Mouse (Mus musculus) liver, embryonic 15.5 days (tissue): ENCODE measurements around the gene Zcchc18. TPM values are rescaled to one million over a fixed set of nuclear protein-coding genes. Genes with fewer than 3 reads are reported as not detected.

Source experiments
- polyA plus RNA-seq: library from polyadenylated mRNA; unstranded; fragments of >200 nt; fragmentation: Nextera tagmentation; extraction: Ambion mirVana; gene quantifications from 2 replicates; pipeline ENCODE4 v1.2.1, GENCODE M21; 2015

The Zcchc18 gene
- polyA plus RNA-seq, 1 experiment from 2014 or later, result 0.33 TPM

Other genes starting within 250 kb of the Zcchc18 start
- 174 and 179 TPM in 2 replicates for gene Morf4l2, start 249.5 kb upstream of the Zcchc18 start, polyA plus RNA-seq
- gene Glra4, start 213.0 kb upstream of the Zcchc18 start, polyA plus RNA-seq, result not detected in 2 replicates
- 0.30 and 0.46 TPM in 2 replicates for gene Plp1, start 170.5 kb upstream of the Zcchc18 start, polyA plus RNA-seq
- not detected in 2 replicates for gene Rab9b, start 124.4 kb upstream of the Zcchc18 start, polyA plus RNA-seq
- gene H2bfm, start 65.8 kb upstream of the Zcchc18 start, polyA plus RNA-seq, result not detected in 2 replicates
- 6.1 and 6.7 TPM in 2 replicates for gene Tmsb15b2, start 17.7 kb upstream of the Zcchc18 start, polyA plus RNA-seq
- gene Tmsb15l, start 16.3 kb upstream of the Zcchc18 start, polyA plus RNA-seq, result 0.52 TPM in 1 of 2 replicates, not detected in the other
- 2.9 and 3.3 TPM in 2 replicates for gene Tmsb15b1, start 16.3 kb upstream of the Zcchc18 start, polyA plus RNA-seq
- gene Slc25a53, start 45.1 kb downstream of the Zcchc18 start, polyA plus RNA-seq, result 1.7 and 2.7 TPM in 2 replicates
- 0.78 and 0.90 TPM in 2 replicates for gene Fam199x, start 56.4 kb downstream of the Zcchc18 start, polyA plus RNA-seq
- not detected in 2 replicates for gene Esx1, start 128.9 kb downstream of the Zcchc18 start, polyA plus RNA-seq